Mouse (Mus musculus) heart, embryonic 15.5 days (tissue): ENCODE results near the gene Tsc22d1. TPM values are rescaled to one million over a fixed set of nuclear protein-coding genes. Genes with fewer than 3 reads are reported as not detected.
A peak's percentile ranks its signal among the peaks of the same experiment; 100 is the strongest.

Experiments
- ATAC-seq: fragments of 200-750 bp; cut with Nextera tagmentation; replicated peaks from 2 replicates; pipeline ENCODE4 v1.8.0; 2017; ENCODE audit warnings: low read depth, moderate TSS enrichment; ENCODE audit not compliant: insufficient number of reproducible peaks, insufficient read depth, low FRiP score
- H3K27ac ChIP-seq: fragments of 300-500 bp; sonication (generic); 2 replicates; pipeline ENCODE4 v1.5.1; 2015; ENCODE audit warnings: mild to moderate bottlenecking, inconsistent platforms
- H3K27me3 ChIP-seq: fragments of 300-500 bp; sonication (generic); 2 replicates; pipeline ENCODE4 v1.6.1; 2015; ENCODE audit warnings: inconsistent platforms
- H3K36me3 ChIP-seq: fragments of 300-500 bp; sonication (generic); 2 replicates; pipeline ENCODE4 v1.6.1; 2015; ENCODE audit warnings: mild to moderate bottlenecking, inconsistent platforms
- H3K4me1 ChIP-seq: fragments of 300-500 bp; sonication (generic); replicated peaks from 2 replicates; pipeline ENCODE4 v1.6.1; 2015; ENCODE audit warnings: inconsistent platforms
- H3K4me2 ChIP-seq: fragments of 300-500 bp; sonication (generic); 2 replicates; pipeline ENCODE4 v1.6.1; 2015; ENCODE audit warnings: inconsistent platforms, mild to moderate bottlenecking, moderate library complexity
- H3K4me3 ChIP-seq: fragments of 300-500 bp; sonication (generic); 2 replicates; pipeline ENCODE4 v1.5.1; 2015; ENCODE audit warnings: mild to moderate bottlenecking, inconsistent platforms
- H3K9ac ChIP-seq: fragments of 300-500 bp; sonication (generic); 2 replicates; pipeline ENCODE4 v1.6.1; 2015; ENCODE audit warnings: mild to moderate bottlenecking, inconsistent platforms
- H3K9me3 ChIP-seq: fragments of 300-500 bp; sonication (generic); replicated peaks from 2 replicates; pipeline ENCODE4 v1.6.1; 2016; ENCODE audit warnings: inconsistent platforms
- WGBS: fragments of 180-500 bp; shearing (Covaris S2); methylation state at CpG from one replicate; pipeline ENCODE4 v1.1.7; 2015; ENCODE audit warnings: mixed read lengths; 5-methylcytosine and 5-hydroxymethylcytosine counted together
- polyA plus RNA-seq: library from polyadenylated mRNA; unstranded; fragments of >200 nt; fragmentation: Nextera tagmentation; extraction: Ambion mirVana; gene quantifications from 2 replicates; pipeline ENCODE4 v1.2.1, GENCODE M21; 2015

The Tsc22d1 gene
- polyA plus RNA-seq = 266 and 375 TPM in 2 replicates

DNA sequence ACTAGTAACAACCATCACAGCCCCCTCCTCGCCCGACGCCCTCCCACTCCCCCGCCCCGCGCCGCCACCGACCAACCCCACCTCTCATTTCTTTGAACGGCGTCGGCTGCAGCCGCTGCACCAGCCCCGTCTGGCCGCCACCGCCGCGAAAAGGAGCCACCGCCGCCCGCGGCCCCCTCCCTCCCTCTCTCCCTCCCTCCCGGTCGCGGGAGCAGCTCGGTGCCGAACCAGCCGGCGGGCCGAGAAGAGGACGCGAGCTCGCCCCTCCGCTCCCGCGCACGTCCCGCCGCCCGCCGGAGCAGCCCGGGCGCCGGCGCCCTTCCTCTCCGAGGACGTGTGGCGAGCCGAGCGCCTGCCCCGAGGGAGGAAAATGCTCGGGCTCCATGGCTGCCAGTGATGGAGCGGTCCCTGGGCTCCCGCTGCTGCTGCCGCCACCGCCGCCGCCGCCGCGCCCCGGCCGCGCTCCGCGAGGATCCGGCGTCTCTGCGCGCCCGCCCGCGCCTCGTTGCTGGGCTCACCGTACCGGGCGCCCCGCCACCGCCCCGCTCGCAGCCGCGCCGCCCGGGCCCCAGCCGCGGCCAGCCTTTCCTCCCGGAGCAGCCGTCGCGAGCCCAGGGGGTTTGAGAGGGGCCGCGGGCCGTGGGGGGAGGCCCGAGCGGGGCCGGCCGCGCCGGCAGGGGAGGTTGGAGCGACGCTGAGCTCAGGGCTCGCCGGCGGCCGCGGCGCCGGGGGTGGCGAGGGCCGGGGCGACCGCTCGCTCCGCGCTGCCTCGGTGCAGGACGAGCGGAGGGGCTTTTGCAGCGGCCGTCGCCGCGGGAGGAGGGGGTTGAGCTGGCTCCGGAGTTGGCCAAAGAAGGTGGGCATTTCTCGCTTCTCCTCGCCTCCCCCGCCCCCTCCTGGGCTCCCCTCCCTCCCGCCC, at the start of gene Tsc22d1:
Gene Tsc22d1 (plus strand): TSS at position 100 of the 919 bp plus-strand sequence.
- H3K9ac ChIP-seq = peak within 1 kb of the TSS; percentile 98
- 1% methylated on average over 72 of the region's 128 CpGs for WGBS
- peak within 1 kb of the TSS; percentile 98 for H3K27ac ChIP-seq
- no peaks in the 10 kb centered on the region for H3K9me3 ChIP-seq
- ATAC-seq = peak; percentile 3
- H3K4me2 ChIP-seq = peak within 1 kb of the TSS; percentile 92
- peak within 1 kb of the TSS; percentile 96 for H3K4me3 ChIP-seq
- peaks cover 24% of the 10 kb centered on the region for H3K36me3 ChIP-seq
- H3K27me3 ChIP-seq = no peaks in the 10 kb centered on the region
- peaks cover 35% of the 10 kb centered on the region for H3K4me1 ChIP-seq

GRCm38 (mm10) chr14:76373638-76374037, 41.1 kb upstream of the Tsc22d1 start:
- H3K27ac ChIP-seq = no peak overlapping the region
- WGBS = 86% methylated on average over 6 of the region's 6 CpGs
- H3K27me3 ChIP-seq = no peaks in the 10 kb centered on the region
- no peak overlapping the region for H3K4me2 ChIP-seq
- no peak overlapping the region for H3K9ac ChIP-seq
- H3K9me3 ChIP-seq = no peaks in the 10 kb centered on the region
- H3K36me3 ChIP-seq = no peaks in the 10 kb centered on the region
- ATAC-seq = no peak
- H3K4me1 ChIP-seq = no peaks in the 10 kb centered on the region
- no peak overlapping the region for H3K4me3 ChIP-seq

DNA sequence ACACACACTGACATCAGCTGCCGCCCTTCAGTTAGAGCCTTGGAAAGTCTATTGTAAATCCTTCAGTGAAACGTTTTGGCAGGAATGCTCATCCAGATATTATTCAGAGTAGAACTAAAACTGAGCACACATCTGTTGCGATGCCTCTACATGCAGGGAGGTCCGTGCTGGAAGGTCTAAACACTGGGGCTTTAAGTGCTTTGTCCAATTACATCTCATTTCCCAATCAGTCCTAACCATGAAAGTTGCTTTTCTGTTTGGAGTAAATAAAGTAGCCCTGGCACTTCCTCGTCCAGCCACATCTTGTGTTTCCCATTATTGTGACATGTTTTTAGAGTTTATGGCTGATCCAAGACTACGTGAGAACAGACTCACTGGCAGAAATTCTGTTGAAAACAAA, 40.2 kb upstream of the Tsc22d1 start:
- Histone ChIP-seq H3K4me3 (no peak overlapping the region), H3K4me1 (no peaks in the 10 kb centered on the region), H3K27ac (no peak overlapping the region), H3K9ac (no peak overlapping the region), H3K27me3 (no peaks in the 10 kb centered on the region), H3K36me3 (no peaks in the 10 kb centered on the region), H3K9me3 (no peaks in the 10 kb centered on the region), H3K4me2 (no peak overlapping the region)
- WGBS = 68% methylated on average over 6 of the region's 6 CpGs
- ATAC-seq = no peak

GRCm38 (mm10) chr14:76376561-76376960, 38.2 kb upstream of the Tsc22d1 start:
- no peak overlapping the region for H3K4me3 ChIP-seq
- no peaks in the 10 kb centered on the region for H3K36me3 ChIP-seq
- H3K4me2 ChIP-seq = no peak overlapping the region
- 54% methylated on average over 5 of the region's 5 CpGs for WGBS
- ATAC-seq = no peak
- no peaks in the 10 kb centered on the region for H3K27me3 ChIP-seq
- no peak overlapping the region for H3K27ac ChIP-seq
- no peaks in the 10 kb centered on the region for H3K4me1 ChIP-seq
- no peak overlapping the region for H3K9ac ChIP-seq
- no peaks in the 10 kb centered on the region for H3K9me3 ChIP-seq

DNA sequence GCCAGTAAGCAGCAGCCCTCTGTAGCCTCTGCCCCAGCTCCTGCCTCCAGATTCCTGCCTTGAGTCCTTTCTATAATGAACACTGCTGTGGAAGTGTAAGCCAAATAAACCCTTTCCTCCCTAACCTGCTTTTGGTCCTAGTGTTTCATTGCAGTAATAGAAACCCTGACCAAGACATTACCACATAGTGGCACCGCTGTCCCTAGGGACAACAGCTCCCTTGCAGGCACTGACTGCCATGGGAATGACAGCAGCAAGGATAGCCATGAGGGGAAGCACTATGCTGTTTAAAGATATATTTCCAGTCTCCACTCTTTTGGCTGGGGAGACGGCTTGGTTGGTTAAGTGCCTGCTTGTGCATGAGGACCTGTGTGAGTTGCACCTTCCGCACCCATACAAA, 35.4 kb upstream of the Tsc22d1 start:
- no peak for ATAC-seq
- 86% methylated on average over 3 of the region's 3 CpGs for WGBS
- Histone ChIP-seq H3K4me2 (no peak overlapping the region), H3K9ac (no peak overlapping the region), H3K27me3 (no peaks in the 10 kb centered on the region), H3K4me1 (no peaks in the 10 kb centered on the region), H3K36me3 (no peaks in the 10 kb centered on the region), H3K9me3 (no peaks in the 10 kb centered on the region), H3K27ac (no peak overlapping the region), H3K4me3 (no peak overlapping the region)

DNA sequence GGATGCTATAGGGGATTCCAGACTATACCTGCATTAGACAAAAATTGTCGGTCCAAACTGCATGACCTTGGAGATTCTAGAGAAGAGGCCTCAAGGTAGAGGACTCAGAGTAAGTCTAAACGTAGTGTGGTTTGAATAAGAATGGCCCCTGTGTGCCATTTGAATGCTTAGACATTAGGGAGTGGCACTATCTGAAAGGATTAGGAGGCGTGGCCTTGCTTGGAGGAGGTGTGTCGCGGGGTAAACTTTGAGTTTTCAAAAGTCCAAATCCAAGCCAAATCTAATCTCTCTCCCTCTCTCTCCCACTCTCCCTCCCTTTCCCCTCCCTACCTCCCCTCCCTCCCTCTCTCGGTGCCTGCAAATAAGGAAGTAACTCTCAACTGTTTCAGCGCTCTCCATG, 26.7 kb upstream of the Tsc22d1 start:
- no peaks in the 10 kb centered on the region for H3K27me3 ChIP-seq
- no peak overlapping the region for H3K27ac ChIP-seq
- no peaks in the 10 kb centered on the region for H3K9me3 ChIP-seq
- no peaks in the 10 kb centered on the region for H3K4me1 ChIP-seq
- no peaks in the 10 kb centered on the region for H3K36me3 ChIP-seq
- no peak for ATAC-seq
- H3K9ac ChIP-seq = no peak overlapping the region
- H3K4me2 ChIP-seq = no peak overlapping the region
- no peak overlapping the region for H3K4me3 ChIP-seq
- WGBS = 72% methylated on average over 7 of the region's 7 CpGs

DNA sequence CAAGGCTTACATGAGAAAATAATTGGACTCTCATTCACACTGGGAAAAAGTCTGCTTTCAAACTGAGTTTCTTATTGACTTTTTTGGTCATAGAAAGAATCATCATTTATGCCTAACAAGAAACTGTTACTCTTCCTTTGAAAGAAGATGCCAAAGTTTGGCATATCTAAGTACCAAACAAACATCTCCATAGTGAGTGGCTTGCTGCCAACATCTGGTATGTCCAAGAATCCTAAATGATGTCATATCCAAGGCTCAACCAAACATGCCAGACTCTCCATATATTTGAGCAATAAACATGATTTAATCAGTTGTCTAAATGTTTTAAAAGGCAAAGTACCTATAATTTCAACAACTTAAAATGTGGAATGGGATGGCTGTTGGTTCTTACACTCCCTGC, 16.5 kb upstream of the Tsc22d1 start:
- Histone ChIP-seq H3K27ac (no peak overlapping the region), H3K4me2 (no peak overlapping the region), H3K9ac (no peak overlapping the region), H3K4me1 (no peaks in the 10 kb centered on the region), H3K9me3 (no peaks in the 10 kb centered on the region), H3K27me3 (no peaks in the 10 kb centered on the region), H3K36me3 (no peaks in the 10 kb centered on the region), H3K4me3 (no peak overlapping the region)
- no peak for ATAC-seq

- no peaks in the 10 kb centered on the region for H3K4me1 ChIP-seq
- no peak overlapping the region for H3K27ac ChIP-seq
- ATAC-seq = no peak
- H3K27me3 ChIP-seq = no peaks in the 10 kb centered on the region
- H3K4me2 ChIP-seq = no peak overlapping the region
- WGBS = 90% methylated on average over 4 of the region's 4 CpGs
- no peaks in the 10 kb centered on the region for H3K36me3 ChIP-seq
- H3K9ac ChIP-seq = no peak overlapping the region
- no peaks in the 10 kb centered on the region for H3K9me3 ChIP-seq
- H3K4me3 ChIP-seq = no peak overlapping the region
These were observed 12.2 kb upstream of the Tsc22d1 start for GRCm38 (mm10) chr14:76402574-76402973.

DNA sequence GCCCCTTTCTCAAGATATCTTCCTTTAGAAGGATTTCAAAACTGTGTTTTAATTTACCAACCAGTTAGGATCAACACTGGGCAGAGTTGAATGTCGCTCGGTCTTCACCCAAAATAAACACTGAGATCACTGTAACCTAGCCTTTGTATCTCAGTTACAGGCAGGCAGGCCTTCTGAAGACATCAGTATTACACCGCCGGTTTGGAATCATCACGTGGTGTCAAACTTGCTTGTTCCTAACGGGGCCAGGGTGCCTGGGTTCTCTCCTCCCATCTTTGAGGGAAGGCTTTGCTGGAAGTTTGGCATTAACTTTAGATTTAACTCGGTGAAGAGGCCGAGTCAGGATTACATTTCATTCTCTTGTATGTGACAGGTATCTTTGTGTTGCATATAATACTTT, 5.7 kb upstream of the Tsc22d1 start:
- Histone ChIP-seq H3K27ac (no peak overlapping the region), H3K27me3 (no peaks in the 10 kb centered on the region), H3K4me2 (no peak overlapping the region), H3K9ac (no peak overlapping the region), H3K36me3 (no peaks in the 10 kb centered on the region), H3K9me3 (no peaks in the 10 kb centered on the region), H3K4me1 (no peaks in the 10 kb centered on the region; the same call in 1 of the 2 replicates), H3K4me3 (no peak overlapping the region)
- 47% methylated on average over 8 of the region's 8 CpGs for WGBS
- no peak for ATAC-seq

GRCm38 (mm10) chr14:76413773-76414121, 1.0 kb upstream of the Tsc22d1 start:
- 2% methylated on average over 10 of the region's 10 CpGs for WGBS

GRCm38 (mm10) chr14:76414122-76414861, 469 bp upstream of the Tsc22d1 start:
- peak; percentile 94 for ATAC-seq
- Histone ChIP-seq H3K4me1 (peaks cover 31% of the 10 kb centered on the region), H3K27me3 (no peaks in the 10 kb centered on the region), H3K4me2 (peak overlapping the region; percentile 92), H3K4me3 (peak overlapping the region; percentile 96), H3K36me3 (peaks cover 24% of the 10 kb centered on the region), H3K27ac (peak overlapping the region; percentile 98), H3K9me3 (no peaks in the 10 kb centered on the region), H3K9ac (peak overlapping the region; percentile 98)
- under 1% methylated on average over 67 of the region's 81 CpGs for WGBS

More at GRCm38 (mm10) chr14:76413773-76414121, 1.0 kb upstream of the Tsc22d1 start:
- Histone ChIP-seq H3K4me3 (peak overlapping the region; percentile 96), H3K4me2 (peak overlapping the region; percentile 92), H3K27me3 (no peaks in the 10 kb centered on the region), H3K4me1 (peaks cover 26% of the 10 kb centered on the region), H3K36me3 (peaks cover 24% of the 10 kb centered on the region), H3K9ac (peak overlapping the region; percentile 98), H3K27ac (peak overlapping the region; percentile 98), H3K9me3 (no peaks in the 10 kb centered on the region)
- no peak for ATAC-seq
